Mouse (Mus musculus) kidney, adult 18-20 months (tissue): ENCODE results near the gene St7.
A peak's percentile ranks its signal among the peaks of the same experiment; 100 is the strongest.

Experiments
- DNase-seq: peaks from one replicate; pipeline ENCODE4 v3.0.0; 2021

The St7 gene

GRCm38 (mm10) chr6:17769972-17770644, 77.4 kb downstream of the St7 start:
- no peak for DNase-seq

DNA sequence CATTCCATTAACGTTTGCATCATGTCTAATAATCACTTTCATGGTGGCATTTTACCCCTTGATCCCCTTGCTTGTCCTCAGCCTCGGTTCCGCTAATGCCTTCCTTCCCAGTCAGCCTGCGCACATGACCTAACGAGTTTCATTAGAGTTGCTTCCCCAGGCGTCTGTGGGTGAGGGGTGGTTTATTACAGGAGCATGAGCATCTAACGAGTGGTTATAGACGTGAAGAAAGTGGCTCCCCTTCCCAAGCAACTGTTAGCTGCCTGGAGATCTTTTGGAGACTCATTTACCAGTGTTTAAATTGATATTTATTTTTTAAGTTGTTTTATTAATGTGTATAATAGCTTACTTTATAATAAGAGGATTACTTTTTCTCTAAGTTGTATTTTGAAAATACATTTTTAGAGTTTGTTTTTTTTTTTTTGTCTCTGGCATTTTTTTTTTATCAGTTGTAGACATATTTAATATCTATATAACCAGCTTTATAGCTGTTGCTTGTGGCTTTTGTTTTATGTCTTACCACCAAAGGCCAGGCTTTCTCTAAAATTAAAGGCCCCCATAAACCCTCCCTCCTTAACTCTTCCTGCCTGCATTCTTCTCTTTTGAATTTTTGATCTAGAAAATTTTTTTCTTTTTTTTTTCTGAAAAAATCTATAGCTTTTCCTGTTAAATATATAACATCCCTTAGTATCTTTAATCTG, 78.1 kb downstream of the St7 start:
- no peak for DNase-seq

- DNase-seq = no peak
Measured at GRCm38 (mm10) chr6:17771456-17771855, 78.7 kb downstream of the St7 start.

GRCm38 (mm10) chr6:17772514-17772913, 79.8 kb downstream of the St7 start:
- peak; percentile 31 for DNase-seq

- DNase-seq = no peak
Measured at GRCm38 (mm10) chr6:17776041-17776440, 83.3 kb downstream of the St7 start.

DNA sequence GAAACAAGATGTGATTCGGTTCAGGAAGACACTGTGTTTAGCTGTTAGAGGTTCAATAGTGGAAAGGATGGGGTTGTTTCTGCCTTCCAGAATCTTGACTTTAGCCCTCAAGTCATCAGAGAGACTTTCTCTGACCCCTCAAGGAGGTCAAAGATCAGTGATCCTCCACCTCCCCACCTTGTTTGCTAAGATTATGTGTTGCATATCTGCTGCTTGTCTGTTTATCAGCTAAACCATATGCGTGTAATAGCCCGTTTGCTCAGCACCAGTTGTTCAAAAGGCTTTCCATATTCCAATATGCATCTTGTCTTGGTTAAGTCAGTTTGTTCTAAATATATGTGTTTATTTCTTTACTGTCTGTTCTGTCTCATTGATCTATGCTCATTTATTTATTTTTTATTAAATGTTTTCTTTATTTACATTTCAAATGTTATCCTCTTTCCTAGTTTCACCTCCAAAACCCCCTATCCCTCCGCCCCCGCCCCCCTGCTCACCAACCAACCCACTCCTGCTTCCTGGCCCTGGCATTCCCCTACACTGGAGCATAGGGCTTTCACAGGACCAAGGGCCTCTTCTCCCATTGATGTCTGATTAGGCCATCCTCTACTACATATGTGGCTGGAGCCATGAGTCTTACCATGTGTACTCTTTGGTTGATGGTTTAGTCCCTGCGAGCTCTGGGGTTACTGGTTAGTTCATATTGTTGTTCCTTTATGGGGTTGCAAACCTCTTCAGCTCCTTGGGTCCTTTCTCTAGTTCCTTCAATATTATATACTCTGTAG, 84.5 kb downstream of the St7 start:
- DNase-seq = no peak

DNA sequence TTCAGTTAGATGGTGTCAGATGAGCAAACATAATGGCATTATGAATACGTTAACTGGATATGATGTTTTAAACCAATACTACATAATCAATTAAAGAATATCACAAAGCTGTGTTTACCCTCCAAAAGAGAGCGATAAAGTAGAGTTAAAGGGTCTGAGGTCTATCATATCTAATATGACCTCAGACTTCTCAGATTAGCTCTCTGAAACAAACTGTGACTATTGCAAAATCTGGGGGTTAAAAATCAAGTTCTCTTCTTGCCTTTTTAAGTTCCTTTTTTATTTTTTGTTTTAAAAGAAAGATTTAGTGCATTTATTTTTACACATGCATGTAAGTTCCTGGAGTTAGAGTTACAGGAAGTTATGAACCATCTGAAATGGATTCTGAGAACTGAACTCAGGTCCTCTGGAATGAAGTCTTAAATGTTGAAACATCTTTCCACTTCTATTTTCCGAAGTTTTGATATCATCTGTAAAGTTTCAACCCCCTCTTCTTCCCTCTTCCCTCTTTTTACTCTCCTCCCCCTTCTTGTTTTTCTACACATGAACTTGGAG, 86.0 kb downstream of the St7 start:
- DNase-seq = no peak

DNA sequence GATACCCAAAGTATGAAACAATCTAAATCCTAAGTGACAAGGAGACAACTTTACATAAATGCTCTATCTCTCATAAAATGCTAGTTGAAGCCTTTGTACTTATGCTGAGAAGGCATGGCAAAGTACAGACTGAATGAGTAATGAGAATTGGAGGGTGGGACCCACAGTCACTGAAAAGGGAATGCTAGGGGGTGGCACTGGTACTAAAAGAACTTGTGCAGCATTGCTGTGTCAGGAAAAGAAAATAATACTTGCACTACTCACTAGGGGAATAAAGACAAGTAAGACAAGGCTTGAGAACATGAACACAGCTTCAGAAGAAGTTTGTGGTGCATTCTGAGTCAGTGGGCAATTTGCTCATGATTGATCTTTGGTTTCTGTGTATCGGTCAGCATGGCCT, 90.8 kb downstream of the St7 start:
- DNase-seq = no peak

DNA sequence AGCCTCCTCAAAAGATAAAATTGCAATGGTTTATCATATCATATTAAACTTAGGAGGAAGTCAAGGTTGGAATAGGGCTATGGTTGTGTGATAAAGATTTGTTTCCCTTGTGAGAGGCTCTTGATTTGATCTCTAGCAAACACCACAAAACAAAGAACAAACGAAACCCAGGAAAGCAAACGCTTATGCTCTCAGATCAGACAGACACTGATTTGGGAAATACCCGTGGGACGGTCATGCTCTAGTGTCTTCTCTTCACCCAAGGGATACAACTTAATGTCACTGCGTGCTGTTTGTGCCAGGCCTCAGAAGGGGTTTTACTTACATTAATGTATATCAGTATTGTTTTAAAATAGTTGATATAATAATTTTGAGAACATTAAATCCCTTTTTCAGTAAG, 91.8 kb downstream of the St7 start:
- DNase-seq = no peak

DNA sequence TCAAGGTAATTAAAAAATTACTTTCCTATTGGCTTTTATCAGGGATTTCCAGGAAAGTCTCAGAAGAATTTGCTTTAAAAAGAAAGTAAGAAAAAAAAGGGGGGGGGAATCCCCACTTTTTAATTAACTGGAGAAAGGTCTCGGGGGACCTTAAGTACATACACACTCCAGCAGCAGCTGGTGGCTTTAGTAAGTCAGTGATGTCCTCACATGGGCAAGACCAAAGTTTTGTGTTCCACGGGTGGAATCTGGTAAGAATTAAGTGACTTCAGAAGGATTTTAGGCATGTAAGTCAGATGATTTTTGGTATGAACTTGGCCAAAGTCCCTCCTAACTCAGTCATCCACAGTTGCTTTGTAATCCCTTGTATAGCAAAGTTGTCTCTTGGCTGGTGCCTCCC, 92.5 kb downstream of the St7 start:
- DNase-seq = no peak

- no peak for DNase-seq
Measured at GRCm38 (mm10) chr6:17787810-17788209, 95.1 kb downstream of the St7 start.

DNA sequence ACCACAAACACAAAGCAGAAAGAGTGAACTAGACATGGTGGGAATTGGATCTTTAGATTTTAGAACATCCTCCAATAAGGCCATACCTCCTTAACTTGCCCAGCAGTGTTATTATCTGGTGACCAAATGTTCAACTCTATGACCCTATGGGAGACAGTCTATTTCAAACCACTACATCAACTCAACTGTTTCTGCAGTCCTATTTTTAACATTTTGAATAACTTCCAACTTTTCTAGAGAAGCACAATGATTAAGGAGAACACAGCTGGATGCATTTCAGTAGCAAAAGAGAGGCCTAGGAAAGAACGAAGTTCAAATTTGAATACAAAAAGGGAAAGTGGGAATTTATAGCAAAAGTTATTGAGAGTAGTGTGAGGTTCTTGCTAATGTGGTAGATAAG, 97.5 kb downstream of the St7 start:
- no peak for DNase-seq

DNA sequence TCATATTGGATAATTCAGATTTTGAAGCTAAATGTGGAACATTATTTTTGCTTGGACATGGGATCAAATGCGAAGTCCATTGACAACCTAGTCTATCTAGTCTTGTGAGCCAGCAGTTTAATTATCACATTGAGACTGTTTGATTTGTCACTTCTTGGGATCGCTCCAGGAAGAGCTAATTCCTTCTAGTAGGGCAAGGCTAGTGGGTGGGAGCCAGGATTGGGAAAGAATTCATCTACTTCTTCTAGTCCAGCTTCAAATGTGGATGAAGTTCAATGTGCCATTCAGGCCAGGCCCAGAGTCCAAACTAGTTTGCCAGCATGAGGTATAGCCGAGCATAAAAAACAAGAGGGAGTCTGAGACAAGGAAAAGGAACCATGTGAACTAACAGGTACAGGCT, 100.7 kb downstream of the St7 start:
- DNase-seq = no peak

- DNase-seq = no peak
Measured at GRCm38 (mm10) chr6:17797271-17797713, 104.6 kb downstream of the St7 start.

- DNase-seq = no peak
Measured at GRCm38 (mm10) chr6:17800694-17801093, 108.0 kb downstream of the St7 start.

GRCm38 (mm10) chr6:17804468-17804867, 111.7 kb downstream of the St7 start:
- no peak for DNase-seq

DNA sequence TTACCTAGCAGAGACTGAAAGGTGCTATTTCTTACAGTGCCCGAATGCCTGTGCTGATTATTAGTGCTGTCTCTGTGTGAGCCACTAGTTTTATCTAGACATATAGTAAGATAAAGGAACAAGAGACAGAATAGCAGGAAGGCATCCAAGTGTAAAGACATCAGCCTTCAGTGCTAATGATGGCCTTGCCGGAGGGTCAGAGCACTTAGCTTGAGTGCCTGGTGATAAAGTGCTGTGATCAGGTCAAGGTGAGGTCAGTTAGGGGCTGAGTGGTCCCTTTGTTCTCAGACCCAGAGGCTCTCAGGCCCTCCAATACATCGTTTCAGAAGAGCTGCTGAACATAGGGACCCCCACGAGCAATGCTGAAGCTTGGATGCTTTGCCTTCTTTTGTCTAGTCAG, 113.8 kb downstream of the St7 start:
- DNase-seq = no peak

DNA sequence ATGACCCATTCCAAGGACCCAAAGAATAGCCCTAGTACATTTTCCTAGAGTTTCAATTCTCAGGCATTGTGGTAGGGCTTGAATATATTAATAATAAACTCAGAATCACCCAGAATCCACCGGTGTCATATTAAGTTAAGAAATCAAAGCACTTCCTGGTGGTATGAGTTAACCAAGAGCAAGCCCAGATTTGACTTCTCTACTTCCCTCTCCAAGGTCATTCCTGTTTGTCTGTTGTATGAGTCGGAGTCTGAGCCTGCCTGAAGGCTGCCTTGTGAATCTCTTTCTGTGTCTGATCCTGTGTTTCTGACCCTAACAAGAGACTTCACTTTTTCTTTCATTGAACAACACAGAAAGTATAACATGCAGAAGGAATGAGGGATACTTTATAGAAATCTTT, 118.3 kb downstream of the St7 start:
- no peak for DNase-seq

DNA sequence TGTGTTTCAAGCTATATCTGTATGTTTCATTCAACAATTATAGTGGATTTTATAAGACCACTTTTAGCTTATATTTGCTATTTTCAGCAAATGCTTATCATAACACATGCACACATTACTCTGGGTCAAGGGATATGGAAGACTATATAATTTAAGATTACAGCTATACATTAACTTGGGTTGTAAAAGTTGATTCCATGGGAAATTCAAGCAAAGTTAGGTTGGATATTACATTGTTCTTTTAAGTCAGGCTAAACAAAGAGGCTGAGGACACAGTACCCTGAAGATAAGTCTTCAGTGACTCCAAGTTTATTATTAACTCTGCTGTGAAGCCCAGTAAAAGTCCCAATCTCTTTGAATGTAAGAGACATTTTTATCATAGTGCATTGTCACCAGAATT, 118.8 kb downstream of the St7 start:
- DNase-seq = no peak

GRCm38 (mm10) chr6:17814074-17814649, 121.4 kb downstream of the St7 start:
- no peak for DNase-seq

- no peak for DNase-seq
Measured at GRCm38 (mm10) chr6:17816865-17817435, 124.2 kb downstream of the St7 start.

DNA sequence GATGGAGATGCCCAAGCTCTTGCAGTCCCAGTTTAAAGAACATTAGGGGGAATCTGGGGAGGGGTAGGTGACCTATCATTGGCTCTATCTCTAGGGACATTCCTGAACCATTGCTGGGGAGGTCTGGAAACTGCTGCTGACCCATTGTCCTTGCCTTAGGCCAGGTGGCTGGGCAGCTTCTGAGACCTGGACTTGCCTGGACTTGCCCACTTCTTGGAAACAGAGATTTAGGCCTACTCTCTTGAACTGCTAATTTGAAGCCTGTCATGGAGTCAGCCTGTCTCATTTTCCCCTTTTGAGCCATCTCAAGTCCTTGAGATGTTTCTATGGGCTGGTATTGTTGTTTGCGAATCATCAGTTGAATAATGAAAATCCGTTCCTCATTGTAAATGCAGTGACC, 130.9 kb downstream of the St7 start:
- no peak for DNase-seq

- no peak for DNase-seq
Measured at GRCm38 (mm10) chr6:17824735-17825134, 132.0 kb downstream of the St7 start.
